Mouse (Mus musculus) left cerebral cortex, postnatal 25 days (tissue): ENCODE measurements around the gene Mboat1. TPM values are rescaled to one million over a fixed set of nuclear protein-coding genes. Genes with fewer than 3 reads are reported as not detected.

ENCODE experiments used
- DNase-seq, 2 experiments: peaks; one replicate each; pipeline ENCODE4 v3.0.0; 2022; ENCODE audit warnings: low spot score in 2 of 2, mixed read lengths in 1 of 2
- intact Hi-C: fragments of 180-260 bp; cut with DNase I; formaldehyde crosslinking; loops from one replicate; pipeline ENCODE4 v1.15.1; 2025
- total RNA-seq, 2 experiments: library from RNA; stranded (reverse); gene quantifications; 2 replicates each; pipeline ENCODE4 v1.2.3; 2021

Gene Mboat1
- under 1 TPM; 0.62 to 0.89 TPM for total RNA-seq

GRCm38 (mm10) chr13:30136243-30136922 is at the start of gene Mboat1:
TSS of gene Mboat1 (plus strand) at chr13:30136489.
- peak; percentile 35 to 44 for DNase-seq
- intact Hi-C loops, result no loop called here

DNA sequence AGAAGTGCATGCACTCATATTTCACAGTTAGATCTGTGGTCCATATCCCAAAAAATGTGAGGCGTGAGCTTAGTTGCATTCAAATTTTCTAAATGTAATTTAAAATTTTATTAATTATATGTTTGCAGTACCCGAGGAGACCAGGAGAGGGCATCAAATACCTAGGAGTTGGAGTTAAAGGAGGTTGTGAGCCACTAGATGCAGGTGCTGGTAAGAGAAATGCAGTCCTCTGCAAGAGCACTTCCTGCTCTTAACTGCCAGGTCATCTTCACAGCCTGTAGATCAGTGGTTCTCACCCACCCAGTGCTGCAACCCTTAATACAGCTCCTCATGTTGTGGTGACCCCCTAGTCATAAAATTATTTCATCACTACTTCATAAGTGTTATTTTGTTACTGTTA is 43.2 kb upstream of the Mboat1 start:
- intact Hi-C loops, result loop anchor here (1.0 kb wide), 1 partner anchor 167 kb away; no protein-coding TSS in a partner anchor
- DNase-seq, result no peak

DNA sequence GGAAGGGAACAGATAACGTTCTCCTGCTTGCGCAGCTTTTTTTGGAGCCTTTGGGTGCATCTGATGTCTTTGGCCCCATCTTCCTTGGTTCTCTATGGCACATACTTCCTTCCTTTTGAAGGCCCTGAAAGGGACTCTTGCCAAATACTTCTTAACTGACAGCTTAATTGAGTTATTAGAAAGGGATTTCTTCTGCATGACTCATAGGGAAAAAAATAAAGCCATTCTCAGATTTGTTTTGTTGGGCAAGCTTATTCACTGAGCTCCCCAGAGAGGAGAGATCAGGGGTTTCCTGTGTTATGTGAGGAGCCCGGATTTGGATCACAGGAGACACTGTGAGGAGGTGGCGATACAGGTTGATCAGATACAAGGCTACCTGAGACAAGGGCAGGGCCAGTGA is 40.4 kb upstream of the Mboat1 start:
- intact Hi-C loops, result no loop called here

DNA sequence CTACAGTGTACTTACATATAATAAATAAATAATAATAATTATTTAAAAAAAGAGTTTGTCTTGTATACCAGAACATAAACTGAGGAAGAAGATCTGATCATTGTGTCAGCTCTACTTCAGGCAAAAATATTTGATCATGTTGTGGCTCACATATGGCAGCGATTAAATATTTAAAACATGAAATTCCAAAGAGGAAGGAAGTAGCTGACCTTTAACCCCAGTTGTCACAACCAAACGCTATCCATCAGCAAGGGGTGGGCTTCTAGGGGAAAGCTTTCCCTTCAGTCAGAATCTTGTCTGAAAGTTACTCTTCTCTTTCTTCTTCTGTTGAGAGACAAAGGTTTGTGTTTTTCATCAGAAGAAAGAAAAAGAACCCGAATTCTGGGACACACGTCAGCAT is 39.8 kb upstream of the Mboat1 start:
- no peak for DNase-seq
- intact Hi-C loops, result no loop called here

More for the DNA sequence above, 40.4 kb upstream of the Mboat1 start:
- DNase-seq, result no peak

- intact Hi-C loops, result no loop called here
- DNase-seq, result peak in 1 of 2 experiments; percentile 8
Measured at GRCm38 (mm10) chr13:30109001-30109600, 27.2 kb upstream of the Mboat1 start.

DNA sequence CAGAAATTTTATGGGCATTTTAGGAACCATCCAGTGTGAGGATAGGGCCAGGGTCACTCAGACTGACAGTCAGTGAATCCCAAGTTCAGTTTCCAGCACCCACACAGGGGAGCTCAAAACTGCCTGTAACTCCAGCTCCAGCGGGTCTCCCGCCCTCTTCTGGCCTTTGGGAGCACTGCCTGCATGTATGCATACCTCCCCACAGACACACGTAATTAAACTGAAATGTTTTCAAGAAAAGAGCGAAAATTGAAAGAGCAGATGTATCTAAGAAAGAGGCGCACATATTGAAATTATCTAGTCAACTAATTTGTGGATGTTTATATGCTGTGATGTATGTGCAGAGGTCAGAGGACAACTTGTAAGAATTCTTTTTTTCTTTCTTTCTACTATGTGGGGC is 20.5 kb upstream of the Mboat1 start:
- intact Hi-C loops, result no loop called here
- no peak for DNase-seq

- intact Hi-C loops, result no loop called here
- no peak for DNase-seq
Measured at GRCm38 (mm10) chr13:30136923-30137629, 787 bp downstream of the Mboat1 start.

DNA sequence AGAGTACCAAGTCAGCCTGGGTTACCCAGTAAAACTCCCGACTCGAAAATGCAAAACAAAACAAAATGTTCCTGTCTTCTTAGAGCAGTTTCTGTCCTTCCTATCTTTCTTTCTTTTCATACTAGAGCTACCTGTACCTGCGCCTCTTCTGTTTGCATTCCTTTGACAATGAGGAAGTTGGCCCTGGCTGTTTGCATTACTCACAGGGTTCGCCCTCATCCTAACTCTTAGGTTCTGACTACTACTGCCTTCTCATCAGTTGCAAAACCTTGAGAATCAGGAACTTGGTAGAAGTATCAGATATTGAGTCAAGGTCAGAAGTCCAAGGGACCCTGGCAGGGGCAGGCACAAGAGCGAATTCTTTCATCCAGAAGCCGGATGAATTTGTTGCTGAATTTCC is 1.7 kb downstream of the Mboat1 start:
- DNase-seq, result no peak
- intact Hi-C loops, result no loop called here

DNA sequence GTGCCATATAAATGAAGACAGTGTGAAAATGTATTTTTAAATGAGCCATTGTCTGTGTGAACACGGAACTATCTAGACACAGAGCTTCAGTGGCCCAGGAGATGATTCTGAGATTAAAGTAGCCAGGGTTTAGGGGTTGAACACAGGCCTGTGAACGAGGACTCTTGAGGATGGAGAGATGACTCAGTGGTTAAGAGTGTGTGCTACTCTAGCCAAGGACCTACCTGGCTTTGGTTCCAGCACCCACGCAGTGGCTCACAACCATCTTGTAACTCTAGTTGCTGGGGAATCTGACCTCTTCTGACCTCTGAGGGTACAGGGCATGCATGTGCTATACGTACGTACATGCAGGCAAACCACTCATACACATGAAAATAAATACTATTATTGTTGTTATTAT is 3.9 kb downstream of the Mboat1 start:
- DNase-seq, result no peak
- intact Hi-C loops, result no loop called here

GRCm38 (mm10) chr13:30140646-30141045 is 4.4 kb downstream of the Mboat1 start:
- no peak for DNase-seq
- intact Hi-C loops, result no loop called here

DNA sequence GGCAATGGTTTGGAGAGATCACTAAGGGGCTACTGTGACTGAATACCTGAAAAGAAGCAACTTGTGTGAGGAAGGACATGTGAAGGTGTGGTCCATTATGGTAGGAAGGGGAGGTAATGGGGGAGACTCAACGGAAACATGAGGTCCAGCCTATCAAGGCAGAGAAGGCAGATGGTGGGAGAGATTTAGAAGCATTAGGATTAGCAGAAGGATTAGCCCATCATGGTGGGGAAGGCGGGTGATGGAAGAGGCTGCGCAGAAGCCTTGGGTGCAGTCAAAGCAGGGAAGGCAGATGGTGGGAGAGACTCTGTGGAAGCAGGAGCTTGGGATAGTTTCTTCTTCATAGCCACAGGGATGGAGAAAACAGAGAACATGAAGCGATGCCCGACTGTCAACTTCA is 5.7 kb downstream of the Mboat1 start:
- intact Hi-C loops, result no loop called here
- no peak for DNase-seq

- DNase-seq, result no peak
- intact Hi-C loops, result no loop called here
Measured at GRCm38 (mm10) chr13:30146468-30146867, 10.2 kb downstream of the Mboat1 start.

DNA sequence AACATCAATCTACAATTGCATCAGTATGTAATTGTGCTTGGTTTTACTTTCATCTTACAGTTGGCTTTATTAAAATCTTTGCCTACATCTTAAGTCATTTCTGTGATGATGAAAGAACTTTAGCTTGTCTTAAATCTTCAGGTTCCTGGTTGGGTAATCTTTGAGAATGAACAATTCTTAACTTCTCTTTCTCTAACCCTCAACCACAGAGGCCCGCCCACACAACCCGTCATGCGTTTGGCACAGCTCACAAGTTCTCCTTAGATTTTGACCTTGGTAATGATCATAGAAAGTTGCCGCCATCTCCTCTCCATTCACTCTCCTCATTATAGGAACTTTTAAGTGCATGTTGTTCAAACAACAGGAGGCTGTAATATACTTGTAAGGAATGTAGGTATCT is 18.0 kb downstream of the Mboat1 start:
- DNase-seq, result no peak
- intact Hi-C loops, result no loop called here

GRCm38 (mm10) chr13:30159626-30160025 is 23.3 kb downstream of the Mboat1 start:
- intact Hi-C loops, result no loop called here
- DNase-seq, result no peak

DNA sequence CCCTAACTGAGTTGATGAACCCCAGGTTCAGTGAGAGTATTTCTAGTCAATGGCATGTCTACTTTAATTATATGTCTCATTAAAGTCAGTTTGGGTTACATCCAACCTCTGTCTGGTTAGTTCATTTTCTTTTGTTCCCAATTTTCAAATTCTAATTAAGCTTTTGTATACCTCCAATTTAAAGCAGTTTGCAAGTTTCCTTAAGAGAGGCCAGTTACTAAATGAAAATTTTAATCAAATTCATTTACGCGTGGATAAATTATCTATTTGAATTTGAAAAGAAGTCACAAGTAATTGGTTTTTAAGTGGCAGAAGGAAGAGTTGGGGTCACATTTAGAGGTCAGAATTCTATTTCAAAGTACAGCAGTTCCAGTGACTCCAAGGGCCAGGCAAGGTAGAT is 27.2 kb downstream of the Mboat1 start:
- intact Hi-C loops, result no loop called here
- no peak for DNase-seq

DNA sequence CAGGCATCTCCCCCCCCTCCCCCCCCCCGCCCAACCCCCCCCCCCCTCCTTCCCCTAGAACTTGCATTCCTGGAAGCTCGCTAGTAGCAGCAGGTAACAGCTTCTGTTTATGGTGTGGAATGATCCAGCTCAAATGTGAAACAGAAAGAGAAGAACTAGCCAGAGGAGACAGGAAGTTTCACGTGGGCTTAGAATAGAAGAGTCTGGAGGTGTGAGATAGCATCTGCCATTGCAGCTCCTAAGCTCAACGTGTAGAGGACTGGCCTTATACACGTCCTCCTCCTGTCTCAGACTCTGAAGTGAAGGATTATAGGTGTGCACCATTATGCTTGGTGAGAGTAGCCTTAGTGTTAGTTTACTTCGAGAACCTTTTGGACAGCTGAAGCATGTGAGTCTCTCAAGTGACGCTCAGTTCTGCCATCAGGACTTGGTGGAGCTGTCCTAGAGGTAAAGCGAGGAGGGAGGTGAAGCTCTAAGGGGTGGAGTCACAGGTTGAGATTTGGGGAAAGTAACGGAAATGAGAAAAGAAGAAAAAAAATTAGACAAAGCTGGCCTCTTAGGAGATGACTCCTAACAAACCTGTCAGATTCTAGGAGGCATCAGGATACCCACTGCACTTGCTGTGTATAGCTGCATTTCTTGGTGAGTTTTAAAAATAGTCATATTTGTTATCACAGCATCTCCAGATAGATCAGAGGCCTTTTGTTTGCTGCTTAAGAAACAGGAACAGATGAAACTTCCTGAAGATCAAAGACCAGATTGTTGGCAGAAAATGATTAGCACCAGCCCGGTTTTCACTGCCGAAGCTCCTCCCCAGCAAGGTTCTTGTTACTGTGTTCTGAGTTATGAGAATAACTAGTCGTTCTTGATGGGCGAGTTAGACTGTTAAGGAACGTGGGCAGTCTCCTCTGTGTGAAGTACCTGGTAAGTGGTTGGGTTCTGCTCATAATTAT is 30.1 kb downstream of the Mboat1 start:
- intact Hi-C loops, result no loop called here
- peak in 1 of 2 experiments; percentile 32 for DNase-seq

DNA sequence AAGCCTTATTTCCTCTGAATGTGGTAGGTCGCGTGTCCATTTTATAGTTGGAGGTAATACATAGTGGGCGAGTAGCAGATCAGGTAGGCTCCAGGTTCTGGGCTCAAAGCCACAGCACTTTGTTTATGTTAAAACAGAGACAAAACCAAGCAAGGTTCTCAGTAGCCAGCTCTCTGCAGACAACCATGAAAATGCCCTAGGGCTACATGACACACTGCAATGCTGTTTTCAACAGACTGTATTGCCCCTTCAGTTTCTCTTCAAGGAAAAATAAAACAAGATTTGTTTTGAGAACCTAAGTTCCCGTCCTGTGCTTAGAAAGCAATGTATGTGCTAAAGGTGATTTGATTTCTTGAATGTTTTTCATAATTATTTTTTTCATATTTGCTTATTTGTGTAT is 31.2 kb downstream of the Mboat1 start:
- intact Hi-C loops, result no loop called here
- no peak for DNase-seq

- no peak for DNase-seq
Measured at GRCm38 (mm10) chr13:30168803-30169202, 32.5 kb downstream of the Mboat1 start.

DNA sequence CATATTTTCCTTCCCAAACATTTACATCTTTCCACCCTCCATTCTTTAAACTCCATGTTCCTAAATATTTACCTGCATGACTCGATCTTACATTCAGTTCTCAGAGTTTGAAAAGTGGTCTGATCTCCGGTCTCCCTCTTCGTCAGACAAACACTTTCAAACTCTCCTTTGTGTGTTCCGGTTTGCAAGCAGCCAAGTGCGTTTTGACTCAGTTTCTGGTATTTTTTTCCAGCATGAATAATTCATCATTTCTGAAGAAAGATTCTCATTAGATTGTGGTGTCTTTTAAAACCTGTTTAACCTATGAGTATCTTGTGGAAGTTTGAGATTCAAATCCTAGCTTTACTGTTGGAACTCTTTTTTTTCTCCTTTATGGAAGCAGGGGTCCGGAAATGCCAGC is 33.8 kb downstream of the Mboat1 start:
- no peak for DNase-seq
- intact Hi-C loops, result no loop called here

More at GRCm38 (mm10) chr13:30168803-30169202, 32.5 kb downstream of the Mboat1 start:
- intact Hi-C loops, result no loop called here

DNA sequence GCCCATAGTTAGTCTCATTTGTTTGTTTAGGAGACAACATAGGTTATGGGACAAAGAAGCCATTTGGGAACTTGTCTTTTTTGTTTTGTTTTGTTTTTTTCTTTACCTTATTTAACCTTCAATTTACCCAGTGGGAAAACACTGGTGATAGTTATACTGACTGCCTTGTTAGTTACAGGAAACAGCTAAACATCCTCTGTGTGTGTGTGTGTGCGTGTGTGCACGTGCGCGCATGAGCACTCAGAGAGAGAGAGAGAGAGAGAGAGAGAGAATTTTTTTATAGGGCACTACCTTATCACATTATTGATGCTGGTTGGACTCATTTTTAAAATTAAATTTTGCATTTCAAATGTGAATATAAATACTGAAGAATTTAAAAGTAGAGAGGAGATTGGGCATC is 38.3 kb downstream of the Mboat1 start:
- intact Hi-C loops, result no loop called here
- DNase-seq, result no peak
